Mouse (Mus musculus): ENCODE results near the gene Lamb1.

Lamb1 gene

DNA sequence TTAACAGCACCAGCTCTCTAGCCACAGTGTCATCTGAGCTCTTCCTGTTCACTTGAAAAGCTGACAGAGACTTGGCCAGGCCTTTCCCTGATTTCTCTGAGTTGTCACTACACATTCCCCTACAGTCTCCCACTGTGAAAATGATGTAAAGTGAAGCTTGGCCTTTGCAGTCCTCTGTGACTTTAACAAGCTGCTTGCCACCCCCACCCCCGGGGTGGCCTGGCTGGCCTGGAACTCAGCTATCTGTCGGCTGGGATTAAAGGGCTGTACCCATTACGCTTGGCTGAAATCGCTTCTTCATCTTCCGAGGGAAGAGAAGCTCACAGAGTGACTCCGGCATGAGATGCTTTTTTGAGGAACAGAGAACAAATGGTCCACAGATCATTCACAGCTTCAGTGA is 50.9 kb downstream of the Lamb1 start:
- DNase-seq (ENCODE audit: low read depth), result no peak

DNA sequence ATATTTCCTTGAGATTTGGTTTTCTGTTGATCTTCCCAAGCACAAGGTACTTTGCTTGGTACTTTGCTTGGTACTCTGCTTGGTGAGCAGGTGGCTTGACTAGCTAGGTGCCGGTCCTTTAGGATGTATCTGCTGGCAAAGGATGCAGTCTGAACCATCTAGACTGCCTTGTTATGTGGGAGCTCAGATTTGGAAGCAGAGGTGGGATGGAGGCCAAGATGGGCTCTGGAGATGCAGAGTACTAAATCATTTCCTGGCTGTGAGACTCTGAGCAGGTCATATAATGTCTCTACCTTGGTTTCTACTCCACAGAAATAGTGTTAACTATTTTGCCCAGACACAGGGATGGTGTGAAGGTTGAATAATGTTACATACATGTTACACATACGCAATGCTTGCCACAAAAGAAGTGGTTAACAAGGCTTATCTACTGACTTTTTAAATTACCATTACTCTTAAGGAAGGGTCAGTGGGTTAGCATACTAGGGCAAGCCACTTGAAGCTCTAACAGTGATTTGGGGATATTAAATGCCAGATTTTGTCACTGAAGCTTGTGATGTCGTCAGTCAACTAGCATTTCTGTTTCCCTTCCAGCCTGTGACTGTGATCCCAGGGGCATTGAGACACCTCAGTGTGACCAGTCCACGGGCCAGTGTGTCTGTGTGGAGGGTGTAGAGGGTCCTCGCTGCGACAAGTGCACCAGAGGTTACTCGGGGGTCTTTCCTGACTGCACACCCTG is 52.8 kb downstream of the Lamb1 start:
- no peak for DNase-seq (ENCODE audit: low read depth)

DNA sequence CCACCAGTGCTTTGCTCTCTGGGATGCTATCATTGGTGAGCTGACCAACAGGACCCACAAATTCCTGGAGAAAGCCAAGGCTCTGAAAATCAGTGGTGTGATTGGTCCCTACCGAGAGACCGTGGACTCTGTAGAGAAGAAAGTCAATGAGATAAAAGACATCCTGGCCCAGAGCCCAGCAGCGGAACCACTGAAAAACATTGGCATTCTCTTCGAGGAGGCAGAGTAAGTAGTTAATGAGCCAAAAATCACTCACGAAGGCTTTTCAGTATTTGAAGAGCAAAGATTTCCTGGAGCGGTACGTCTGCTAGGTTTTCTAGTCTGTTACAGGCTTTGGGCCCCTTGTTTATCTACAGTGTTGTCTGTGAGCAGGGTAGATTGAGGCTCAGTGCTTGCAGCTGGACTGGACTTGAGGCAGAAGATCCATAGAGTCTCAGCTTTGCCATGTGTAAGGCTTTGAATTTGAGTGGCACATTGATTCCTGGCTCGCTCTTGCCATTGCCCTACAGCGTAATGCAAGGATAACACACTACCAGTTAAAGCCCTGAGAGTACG is 53.5 kb downstream of the Lamb1 start:
- no peak for DNase-seq (ENCODE audit: low read depth)

DNA sequence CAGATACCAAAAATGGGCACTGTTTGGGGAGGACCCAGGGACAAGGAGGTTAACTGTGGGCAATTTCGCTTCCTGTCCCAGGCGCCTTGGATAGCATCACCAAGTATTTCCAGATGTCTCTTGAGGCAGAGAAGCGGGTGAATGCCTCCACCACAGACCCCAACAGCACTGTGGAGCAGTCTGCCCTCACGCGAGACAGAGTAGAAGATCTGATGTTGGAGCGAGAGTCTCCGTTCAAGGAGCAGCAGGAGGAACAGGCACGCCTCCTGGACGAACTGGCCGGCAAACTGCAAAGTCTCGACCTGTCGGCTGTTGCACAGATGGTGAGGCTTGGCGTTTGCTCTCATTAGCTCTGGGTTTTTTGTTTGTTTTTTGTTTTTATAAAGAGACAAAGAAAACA is 55.8 kb downstream of the Lamb1 start:
- no peak for DNase-seq (ENCODE audit: low read depth)

DNA sequence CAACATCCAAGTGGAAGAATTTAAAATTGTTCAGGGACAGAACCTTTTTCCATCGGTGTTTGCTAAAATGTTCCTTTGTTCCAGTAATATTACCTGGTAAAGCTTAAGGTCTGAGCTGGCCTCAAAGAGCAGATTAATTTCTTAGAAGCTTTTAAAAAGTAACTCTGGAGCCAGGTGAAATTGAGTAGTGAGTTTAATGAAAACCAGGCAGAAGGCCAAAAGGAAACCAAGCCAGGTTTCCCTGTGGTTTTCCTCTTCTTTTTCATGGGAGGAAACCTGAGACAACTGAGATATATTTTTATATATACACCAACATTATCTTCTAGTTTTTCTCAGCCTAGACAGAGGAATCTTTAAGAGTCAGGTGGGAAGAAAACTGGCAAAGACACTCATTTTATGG is 56.5 kb downstream of the Lamb1 start:
- no peak for DNase-seq (ENCODE audit: low read depth)

DNA sequence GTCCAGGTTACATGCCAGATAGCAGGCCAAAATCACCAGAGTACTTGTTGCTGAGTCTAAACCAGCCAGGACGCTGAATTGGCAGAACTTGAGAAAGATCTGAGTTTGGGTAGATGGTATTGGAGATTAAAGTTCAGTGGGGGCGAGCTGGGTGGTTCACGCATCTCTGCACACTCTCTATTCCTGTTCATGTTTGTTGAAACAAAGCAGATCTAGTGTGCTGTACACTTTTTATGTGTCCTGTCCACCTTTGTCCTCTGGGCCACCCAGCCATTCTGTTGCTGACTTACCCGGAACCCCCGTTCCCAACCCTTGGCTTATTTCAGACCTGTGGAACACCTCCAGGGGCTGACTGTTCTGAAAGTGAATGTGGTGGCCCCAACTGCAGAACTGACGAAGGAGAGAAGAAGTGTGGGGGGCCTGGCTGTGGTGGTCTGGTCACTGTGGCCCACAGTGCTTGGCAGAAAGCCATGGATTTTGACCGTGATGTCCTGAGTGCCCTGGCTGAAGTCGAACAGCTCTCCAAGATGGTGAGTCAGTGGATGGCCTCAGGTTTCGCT is 58.2 kb downstream of the Lamb1 start:
- DNase-seq (ENCODE audit: low read depth), result no peak

DNA sequence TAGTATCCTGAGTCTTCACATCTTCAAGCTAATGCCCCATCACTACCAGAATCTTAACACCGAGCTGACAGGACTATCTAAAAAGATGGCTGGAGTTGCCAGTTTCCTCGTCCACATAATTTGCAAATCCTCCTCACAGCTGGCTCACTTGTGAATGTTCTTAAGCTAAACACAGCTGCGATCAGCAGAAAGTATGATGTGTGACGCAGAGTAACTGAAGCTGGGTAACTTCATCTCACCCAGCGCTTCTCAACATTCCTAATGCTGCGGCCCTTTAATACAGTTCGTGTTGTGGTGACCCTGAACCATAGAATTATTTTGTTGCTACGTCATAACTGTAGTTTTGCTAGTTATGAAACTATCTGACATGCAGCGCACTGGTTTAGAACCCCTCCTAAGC is 62.1 kb downstream of the Lamb1 start:
- no peak for DNase-seq (ENCODE audit: low read depth)

DNA sequence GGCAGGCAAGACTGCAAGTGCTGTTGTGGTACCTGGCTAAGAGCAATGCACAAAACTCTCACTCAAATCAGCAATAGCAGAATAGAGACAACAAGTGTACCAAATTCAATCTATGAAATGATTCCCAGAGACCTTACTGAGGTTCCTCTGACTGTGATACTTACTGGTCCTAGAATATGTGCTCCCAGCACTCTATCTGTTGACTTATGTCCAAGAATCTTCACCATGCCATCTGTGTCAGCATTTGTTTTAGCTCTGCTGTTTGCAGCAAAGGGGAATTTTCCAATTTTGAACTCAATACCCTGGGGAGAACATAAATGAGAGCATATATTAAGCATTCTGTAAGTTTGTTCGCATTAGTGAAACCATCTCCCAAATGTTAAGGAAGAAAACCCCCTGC is 68.2 kb downstream of the Lamb1 start:
- DNase-seq (ENCODE audit: low read depth), result no peak

DNA sequence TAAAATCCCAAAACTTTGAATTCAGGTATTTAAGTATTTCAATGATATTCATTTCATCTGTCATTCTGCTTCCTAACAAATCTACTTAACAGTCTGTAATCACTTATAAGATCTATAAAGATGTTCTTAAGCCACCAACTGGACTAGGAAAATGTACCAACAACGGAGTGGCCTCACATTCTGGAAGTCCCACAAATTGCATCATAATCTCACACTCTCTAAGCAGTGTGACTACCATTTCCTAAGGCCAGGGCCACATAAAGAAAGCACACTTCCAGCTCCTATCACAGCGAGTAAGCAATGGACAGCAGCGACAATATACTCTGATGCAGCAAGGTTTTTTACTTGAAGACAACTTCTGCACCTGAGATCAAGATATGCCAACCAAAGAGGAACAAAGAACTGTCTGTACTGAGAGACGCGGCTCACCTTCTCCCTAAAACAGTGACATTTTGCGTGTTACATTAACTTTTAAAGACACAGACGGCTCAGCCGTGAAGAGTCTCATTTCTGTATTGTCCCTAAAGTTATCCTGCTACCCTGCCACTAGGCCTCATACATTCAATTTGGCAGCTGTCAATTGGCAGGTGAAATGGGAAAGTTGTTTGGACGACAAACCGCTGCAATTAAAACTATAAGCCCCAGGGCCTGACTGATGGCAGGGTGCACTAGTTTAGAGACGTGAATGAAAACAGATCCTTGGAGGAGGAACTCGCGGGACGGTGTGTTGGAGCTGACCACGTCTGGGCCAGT is 85.3 kb downstream of the Lamb1 start:
- no peak for DNase-seq (ENCODE audit: low read depth)

DNA sequence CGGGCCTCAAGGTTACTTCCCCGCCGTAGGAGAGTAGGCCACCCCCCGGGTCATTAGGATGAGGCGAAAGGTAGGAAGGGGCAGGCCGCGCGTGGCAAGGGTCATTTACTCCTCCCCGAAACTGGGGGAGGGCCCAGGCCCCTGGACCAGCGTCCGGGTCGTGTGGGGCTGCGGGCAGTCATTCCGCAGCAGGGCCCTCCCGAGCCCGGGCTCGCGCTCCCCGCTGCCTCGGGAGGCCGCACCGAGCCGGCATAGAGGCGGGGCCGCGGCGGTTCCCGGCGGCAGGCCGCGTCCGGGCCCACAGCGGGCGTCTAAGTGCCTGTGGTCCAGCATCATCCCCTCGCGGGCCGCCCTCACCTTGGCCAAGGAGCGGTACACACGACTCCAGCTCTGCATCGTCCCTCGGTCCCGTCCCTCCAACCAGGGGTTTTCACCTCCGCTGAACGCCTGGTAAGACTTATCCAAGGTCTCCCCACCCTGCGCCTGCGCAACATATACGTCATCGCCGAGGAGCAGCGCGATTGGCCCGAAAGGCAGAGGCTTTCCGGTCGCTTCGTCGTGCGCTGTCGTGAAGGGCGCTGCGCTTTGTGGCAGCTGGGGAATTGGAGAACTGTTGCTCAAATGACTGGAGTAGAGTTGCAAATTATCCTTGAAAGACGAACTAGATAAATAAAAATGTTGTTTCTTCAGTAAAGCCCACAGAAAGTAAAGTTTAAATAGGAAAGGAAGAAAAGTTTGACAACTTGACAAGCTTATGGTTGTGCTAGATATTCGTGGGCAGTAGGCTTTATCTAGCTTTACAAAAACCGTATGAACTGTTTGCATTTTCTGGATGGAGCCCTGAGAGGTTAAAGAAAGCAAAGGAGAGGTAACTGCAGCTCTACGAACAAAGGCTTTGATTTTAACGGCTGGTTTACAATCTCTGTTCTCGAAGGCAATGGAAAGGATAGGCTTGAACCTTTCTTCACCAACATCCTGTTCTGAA is 86.2 kb downstream of the Lamb1 start, which contains the start of gene Dld:
Gene Dld, minus strand, starts transcription at position 510 of the 985 bp plus-strand sequence.
- DNase-seq (ENCODE audit: low read depth), result peak; percentile 97

DNA sequence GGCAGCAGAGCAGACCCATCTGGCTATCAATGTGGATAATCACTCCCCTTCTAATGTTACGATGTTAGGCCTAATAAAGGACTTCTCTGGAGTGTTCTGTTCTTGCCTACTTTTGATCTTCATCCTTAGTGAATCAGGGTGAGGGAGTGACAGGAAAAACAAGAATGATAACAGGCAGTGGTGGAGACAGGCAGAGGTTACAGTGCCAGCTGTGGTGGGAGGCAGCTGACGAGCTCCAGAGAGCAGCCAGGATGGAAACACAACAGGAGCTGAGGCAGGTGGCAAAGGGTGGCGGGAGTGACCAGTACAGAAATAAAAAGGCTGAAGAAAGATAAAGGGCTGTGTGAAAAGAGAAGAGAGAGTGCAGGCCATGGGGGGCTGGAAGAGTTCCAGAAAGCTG is 101.4 kb downstream of the Lamb1 start:
- DNase-seq (ENCODE audit: low read depth), result no peak

DNA sequence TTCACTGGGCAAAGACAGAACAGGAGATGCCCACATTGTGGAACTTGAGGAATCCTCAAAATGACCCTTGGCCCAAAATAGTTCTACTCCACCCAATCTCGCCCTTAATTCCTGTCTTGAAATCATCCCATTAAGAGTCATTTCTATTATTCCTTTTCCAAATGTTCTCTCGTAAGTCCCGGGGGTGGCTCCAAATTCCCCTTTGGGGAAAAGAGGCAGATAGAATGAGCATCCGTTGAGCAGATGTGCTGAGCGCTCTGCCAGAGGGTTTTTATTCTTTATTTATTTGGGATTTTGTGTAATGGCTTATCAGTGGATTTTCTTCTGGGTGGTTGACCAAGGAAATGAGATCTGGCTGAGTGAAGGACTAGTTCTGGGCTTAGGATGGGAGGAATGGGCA is 102.7 kb downstream of the Lamb1 start:
- no peak for DNase-seq (ENCODE audit: low read depth)

DNA sequence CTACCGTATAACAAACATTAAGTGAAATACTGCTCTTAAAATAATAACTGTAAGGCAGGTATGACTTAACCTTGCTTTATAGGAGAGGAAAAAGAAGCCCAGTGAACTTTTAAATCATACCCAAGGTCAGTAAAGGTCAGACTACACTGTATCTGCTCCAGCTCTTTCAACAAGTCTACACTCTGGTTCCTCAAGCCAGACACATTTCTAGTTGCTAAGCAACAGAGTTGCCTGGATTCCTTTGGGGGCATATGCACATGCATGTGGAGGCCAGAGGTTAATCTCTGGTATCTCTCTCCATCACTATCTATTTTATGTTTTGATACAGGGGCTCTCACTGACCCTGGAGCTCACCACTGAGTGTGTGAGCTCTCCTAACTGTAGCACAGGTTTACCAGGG is 104.1 kb downstream of the Lamb1 start:
- DNase-seq (ENCODE audit: low read depth), result no peak

DNA sequence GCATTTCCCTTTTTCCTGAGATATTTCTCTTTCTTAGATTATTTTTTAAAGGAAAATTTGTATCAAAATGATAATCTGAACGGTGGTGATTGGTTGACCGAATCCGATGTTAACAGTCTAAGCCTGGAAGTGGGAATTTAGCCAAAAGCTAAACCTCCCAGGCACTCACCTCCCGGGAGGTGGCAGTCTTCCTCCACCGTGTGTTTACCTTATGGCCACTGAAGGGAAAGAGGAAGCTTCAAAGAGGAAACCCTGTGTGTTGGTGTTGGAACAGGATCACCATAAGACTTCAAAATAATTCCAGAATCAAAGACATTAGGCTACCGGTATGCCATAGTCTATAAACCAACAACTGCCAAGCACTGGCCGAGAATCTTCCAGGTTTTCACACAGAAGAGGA is 104.6 kb downstream of the Lamb1 start:
- no peak for DNase-seq (ENCODE audit: low read depth)

DNA sequence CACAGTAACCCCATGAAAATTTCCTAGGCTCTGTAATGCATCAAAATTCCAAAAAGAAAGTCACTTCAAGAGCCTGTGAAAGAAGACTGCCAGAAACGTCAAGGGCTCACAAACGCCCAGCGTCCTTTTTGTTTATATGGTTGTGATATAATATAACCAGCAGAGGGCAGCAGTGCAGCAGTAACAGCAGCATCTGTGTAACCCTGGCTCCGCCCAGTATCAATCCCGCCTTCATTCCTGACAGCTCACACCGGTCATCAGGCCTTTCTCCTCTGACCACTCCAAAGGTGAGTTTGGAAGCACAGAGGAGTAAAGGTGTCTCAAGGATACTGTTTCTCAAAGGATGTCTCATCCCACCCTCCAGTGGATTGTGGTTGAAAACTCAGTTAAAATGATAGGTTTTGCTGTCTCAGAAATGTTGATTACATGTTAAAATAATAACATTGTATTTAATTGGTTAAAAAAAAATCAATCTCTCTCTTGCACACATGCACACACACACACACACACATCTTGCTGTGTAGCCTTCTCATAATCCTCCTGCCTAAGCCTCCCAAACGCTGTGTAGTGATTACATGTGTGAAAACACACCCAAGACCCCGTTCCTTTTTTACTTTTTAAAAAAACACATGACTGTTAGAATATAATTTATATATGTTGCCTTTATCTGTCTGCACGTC is 109.7 kb downstream of the Lamb1 start:
- DNase-seq (ENCODE audit: low read depth), result peak; percentile 80

DNA sequence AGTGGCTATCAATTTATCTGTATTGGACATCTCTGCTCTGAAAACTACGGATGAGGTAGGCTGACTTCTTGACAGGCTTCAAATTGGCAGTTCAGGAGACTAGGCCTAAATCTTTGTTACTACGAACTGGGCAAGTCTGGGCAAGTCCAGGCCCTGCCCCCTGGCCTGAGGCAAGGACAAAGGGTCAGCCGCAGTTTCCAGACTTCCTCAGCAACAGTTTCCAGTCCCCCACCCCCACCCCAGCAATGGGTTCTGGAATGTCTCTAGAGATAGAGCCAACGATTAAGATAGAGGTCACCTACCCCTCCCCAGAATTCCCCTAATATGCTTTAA is 110.2 kb downstream of the Lamb1 start:
- no peak for DNase-seq (ENCODE audit: low read depth)

DNA sequence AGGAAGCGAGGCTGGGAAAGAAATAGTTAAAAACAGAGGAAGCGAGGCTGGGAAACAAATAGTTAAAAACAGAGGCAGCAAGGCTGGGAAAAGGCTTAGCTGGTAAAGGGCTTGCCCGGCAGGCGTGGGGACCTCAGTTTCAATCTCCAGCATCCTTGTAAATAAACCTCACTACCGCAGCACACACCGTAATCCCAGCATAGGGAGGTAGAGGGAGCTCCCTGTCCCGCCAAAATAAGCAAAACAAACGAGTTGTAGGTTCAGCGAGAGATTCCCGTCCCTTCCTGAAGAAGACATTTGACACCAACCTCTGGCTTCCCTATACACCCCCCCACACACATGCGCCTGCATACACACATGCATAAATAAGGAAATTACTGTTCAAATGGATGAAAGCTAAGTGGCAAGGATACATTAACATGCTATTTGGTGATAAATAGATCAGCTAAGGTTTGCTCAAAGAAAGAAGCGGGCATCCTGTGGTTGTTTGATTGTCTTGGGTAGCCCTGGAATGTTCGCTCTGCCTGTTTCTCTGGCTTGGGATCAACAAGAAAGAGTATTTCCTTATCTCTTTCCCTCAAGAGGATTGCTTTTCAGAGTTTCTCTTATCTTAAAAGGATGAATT is 111.4 kb downstream of the Lamb1 start:
- DNase-seq (ENCODE audit: low read depth), result no peak

DNA sequence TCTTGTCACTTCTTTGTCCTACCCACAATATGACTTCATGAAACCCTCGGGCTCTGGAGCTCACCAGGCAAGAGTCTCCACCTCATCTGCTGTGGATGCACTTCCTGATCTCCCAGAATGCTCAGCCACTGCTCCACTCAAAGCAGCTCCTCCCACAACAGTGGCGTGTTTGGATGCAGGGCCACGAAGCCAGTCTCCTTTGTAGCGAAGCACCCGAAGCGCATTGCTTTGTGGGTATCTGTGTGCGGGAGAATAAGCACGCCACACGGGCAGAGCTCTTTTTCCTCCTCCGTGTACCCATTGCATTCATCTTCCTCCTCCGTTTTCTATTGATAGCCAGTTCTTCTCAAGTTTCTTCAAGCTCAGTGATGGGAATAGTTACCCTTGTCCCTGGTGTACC is 112.2 kb downstream of the Lamb1 start:
- DNase-seq (ENCODE audit: low read depth), result no peak

Data from induced T-regulatory cell, adult 2 months (primary cell).